Mouse (Mus musculus) MEL (cell line): Measurements from ENCODE around the gene Fcf1. TPM values are rescaled to one million over a fixed set of nuclear protein-coding genes. Genes with fewer than 3 reads are reported as not detected.

ENCODE experiments used
- DNase-seq: peaks from one replicate; pipeline ENCODE4 v3.0.0; 2011; ENCODE audit warnings: low read depth, low spot score
- H3K27ac ChIP-seq: 2 replicates; pipeline ENCODE4 v1.5.1; 2012; ENCODE audit warnings: low read depth, mild to moderate bottlenecking, control low read depth, low read length, moderate library complexity; ENCODE audit not compliant: control insufficient read depth
- H3K27me3 ChIP-seq, 2 experiments: fragments of 150-350 bp in 1 of 2; sonication (generic) in 1 of 2; 2 replicates each; pipeline ENCODE4 v1.6.1; 2012; ENCODE audit warnings: low read length in 2 of 2, mild to moderate bottlenecking in 2 of 2, improper control_type of control experiment in 1 of 2, moderate library complexity in 1 of 2; ENCODE audit not compliant: insufficient read depth in 2 of 2, control insufficient read depth in 1 of 2
- H3K36me3 ChIP-seq, 2 experiments: 2 replicates each; pipeline ENCODE4 v1.6.1; 2012 to 2014; ENCODE audit warnings: low read length in 2 of 2, improper control_type of control experiment in 1 of 2, inconsistent platforms in 1 of 2, mild to moderate bottlenecking in 1 of 2; ENCODE audit not compliant: insufficient read depth in 2 of 2, control insufficient read depth in 1 of 2
- H3K4me1 ChIP-seq, 2 experiments: fragments of 150-350 bp in 1 of 2; sonication (generic) in 1 of 2; 2 replicates each; pipeline ENCODE4 v1.6.1; 2012; ENCODE audit warnings: low read length in 2 of 2, improper control_type of control experiment in 1 of 2, mild to moderate bottlenecking in 1 of 2; ENCODE audit not compliant: insufficient read depth in 2 of 2, control insufficient read depth in 1 of 2
- H3K4me3 ChIP-seq, 2 experiments: fragments of 150-350 bp in 1 of 2; sonication (generic) in 1 of 2; 2 replicates each; pipeline ENCODE4 v1.5.1; 2012; ENCODE audit warnings: low read depth in 2 of 2, low read length in 2 of 2, mild to moderate bottlenecking in 2 of 2, moderate library complexity in 2 of 2, control low read depth in 1 of 2, improper control_type of control experiment in 1 of 2; ENCODE audit not compliant: control insufficient read depth in 1 of 2, insufficient read depth in 1 of 2
- H3K79me2 ChIP-seq: 2 replicates; pipeline ENCODE4 v1.6.1; 2012; ENCODE audit warnings: mild to moderate bottlenecking, low read length, moderate library complexity; ENCODE audit not compliant: control insufficient read depth, poor library complexity, insufficient read depth
- H3K9ac ChIP-seq: 2 replicates; pipeline ENCODE4 v1.6.1; 2012; ENCODE audit warnings: low read depth, mild to moderate bottlenecking, control low read depth, low read length, moderate library complexity; ENCODE audit not compliant: control insufficient read depth, poor library complexity, severe bottlenecking
- H3K9me3 ChIP-seq: fragments of 150-350 bp; sonication (generic); replicated peaks from 2 replicates; pipeline ENCODE4 v1.6.1; 2012; ENCODE audit warnings: mild to moderate bottlenecking, low read length, improper control_type of control experiment, moderate library complexity; ENCODE audit not compliant: insufficient read depth
- CTCF ChIP-seq, 3 experiments: IDR thresholded peaks in 2 of 3; conservative IDR thresholded peaks in 1 of 3; 2 replicates each; pipeline ENCODE4 v1.5.1; 2011 to 2012; ENCODE audit warnings: low read length in 3 of 3, low read depth in 2 of 3, mild to moderate bottlenecking in 2 of 3, improper control_type of control experiment in 1 of 3, inconsistent platforms in 1 of 3, mixed read lengths in 1 of 3, moderate library complexity in 1 of 3; ENCODE audit not compliant: control insufficient read depth in 1 of 3, insufficient read depth in 1 of 3, poor library complexity in 1 of 3, severe bottlenecking in 1 of 3
- KAT2A ChIP-seq: conservative IDR thresholded peaks from 2 replicates; pipeline ENCODE4 v1.6.1; 2012; ENCODE audit warnings: low read depth, low read length, improper control_type of control experiment, inconsistent platforms
- MAX ChIP-seq: IDR thresholded peaks from 2 replicates; pipeline ENCODE4 v1.6.1; 2011; ENCODE audit warnings: low read length, improper control_type of control experiment
- MAZ ChIP-seq: IDR thresholded peaks from 2 replicates; pipeline ENCODE4 v1.6.1; 2012; ENCODE audit warnings: low read depth, mild to moderate bottlenecking, inconsistent platforms, low read length, improper control_type of control experiment
- MYC ChIP-seq: IDR thresholded peaks from 2 replicates; pipeline ENCODE4 v1.6.1; 2011; ENCODE audit warnings: low read depth, mild to moderate bottlenecking, low read length, improper control_type of control experiment, moderate library complexity
- RAD21 ChIP-seq: IDR thresholded peaks from 2 replicates; pipeline ENCODE4 v1.6.1; 2011; ENCODE audit warnings: mild to moderate bottlenecking, low read depth, low read length, improper control_type of control experiment
- SMC3 ChIP-seq: IDR thresholded peaks from 2 replicates; pipeline ENCODE4 v1.6.1; 2011; ENCODE audit warnings: low read depth, low read length, improper control_type of control experiment
- TAL1 ChIP-seq: IDR thresholded peaks from 2 replicates; pipeline ENCODE4 v1.6.1; 2012; ENCODE audit warnings: mild to moderate bottlenecking, inconsistent platforms, low read length, moderate library complexity, mixed read lengths
- UBTF ChIP-seq: IDR thresholded peaks from 2 replicates; pipeline ENCODE4 v1.6.1; 2012; ENCODE audit warnings: low read depth, mild to moderate bottlenecking, inconsistent platforms, low read length, improper control_type of control experiment, moderate library complexity, borderline replicate concordance; ENCODE audit not compliant: insufficient read depth
- ZMIZ1 ChIP-seq: IDR thresholded peaks from 2 replicates; pipeline ENCODE4 v1.6.1; 2012; ENCODE audit warnings: low read depth, mild to moderate bottlenecking, inconsistent platforms, low read length, improper control_type of control experiment, moderate library complexity
- ZNF384 ChIP-seq: IDR thresholded peaks from 2 replicates; pipeline ENCODE4 v1.6.1; 2012; ENCODE audit warnings: low read depth, mild to moderate bottlenecking, inconsistent platforms, low read length, improper control_type of control experiment
- polyA plus RNA-seq, 2 experiments: library from polyadenylated mRNA; stranded (reverse) in 1 of 2; unstranded in 1 of 2; fragments of >175 nt in 1 of 2; fragments of >200 nt in 1 of 2; gene quantifications; 2 replicates each; pipeline versions ENCODE4 v1.2.1 to v1.2.4; 2012; ENCODE audit warnings: low replicate concordance in 2 of 2, low read depth in 1 of 2; ENCODE audit not compliant: insufficient read length in 2 of 2, insufficient read depth in 1 of 2, missing spikeins in 1 of 2
- total RNA-seq: library from RNA; depleted of rRNA; stranded (reverse); fragments of 300-350 nt; gene quantifications from 2 replicates; pipeline ENCODE4 v1.2.3, GENCODE M21; 2012; rRNA removed

The Fcf1 gene
- total and polyA plus RNA-seq, 3 experiments, result 172 to 250 TPM; not detected in 1

GRCm38 (mm10) chr12:85032710-85033109, 62.0 kb downstream of the Fcf1 start:
- DNase-seq, result peak; percentile 70
- no peak overlapping the region for H3K27ac ChIP-seq
- H3K4me1 ChIP-seq, result no peaks in the 10 kb centered on the region
- no peak overlapping the region for H3K4me3 ChIP-seq
- H3K36me3 ChIP-seq, result peaks cover 0 to 16% of the 10 kb centered on the region in 2 experiments; a peak in 2 of 4 replicates
- peak; percentile 43 to 69 (median 52) for TF ChIP-seq CTCF (IDR thresholded peaks at IDR 0.05 in 2 of 3, conservative IDR thresholded peaks at IDR 0.05 in 1 of 3; ENCODE audit: control insufficient read depth in 1 of 3, insufficient read depth in 1 of 3, low read depth in 2 of 3, low read length in 3 of 3, poor library complexity in 1 of 3, severe bottlenecking in 1 of 3)
- TF ChIP-seq ZMIZ1, result no peak
- TF ChIP-seq MYC, result peak; percentile 79; the same call in 1 of the 2 replicates
- TF ChIP-seq SMC3, result peak; percentile 57
- no peak for TF ChIP-seq UBTF
- TF ChIP-seq RAD21, result peak; percentile 65
- TF ChIP-seq TAL1, result no peak
- TF ChIP-seq MAX, result peak; percentile 43; the same call in 1 of the 2 replicates
- TF ChIP-seq ZNF384, result peak; percentile 33; the same call in 1 of the 2 replicates
- no peak for TF ChIP-seq MAZ
- no peak for TF ChIP-seq KAT2A
- TF ChIP-seq, all 39 proteins: peak for 6
- H3K9ac ChIP-seq, result no peak overlapping the region
- no peaks in the 10 kb centered on the region for H3K9me3 ChIP-seq
- H3K79me2 ChIP-seq, result peaks cover under 1% of the 10 kb centered on the region; the same call in 1 of the 2 replicates
- no peaks in the 10 kb centered on the region for H3K27me3 ChIP-seq

Other genes with a start within 250 kb of the Fcf1 start
- gene Npc2, start 197.7 kb upstream of the Fcf1 start, total RNA-seq, result 45.2 and 48.9 TPM in 2 replicates
- gene Npc2, start 197.7 kb upstream of the Fcf1 start, polyA plus RNA-seq, result 10 to 100 TPM in 1 of 2 experiments, not detected in 1; 63.1 TPM
- gene Isca2, start 197.6 kb upstream of the Fcf1 start, total RNA-seq, result 60.4 and 70.6 TPM in 2 replicates
- 10 to 100 TPM in 1 of 2 experiments, not detected in 1; 71.1 TPM for gene Isca2, start 197.6 kb upstream of the Fcf1 start, polyA plus RNA-seq
- gene Ltbp2, start 94.4 kb upstream of the Fcf1 start, total RNA-seq, result 0.08 TPM in 1 of 2 replicates, not detected in the other
- gene Ltbp2, start 94.4 kb upstream of the Fcf1 start, polyA plus RNA-seq, result under 1 TPM in 1 of 2 experiments, not detected in 1; 0.01 TPM
- 37.9 and 45.0 TPM in 2 replicates for gene Arel1, start within 50 bp of the Fcf1 start, total RNA-seq
- gene Arel1, start within 50 bp of the Fcf1 start, polyA plus RNA-seq, result 10 to 100 TPM; 37.2 to 82.5 TPM
- 16.6 and 16.9 TPM in 2 replicates for gene Ylpm1, start 25.4 kb downstream of the Fcf1 start, total RNA-seq
- 10 to 100 TPM; 29.9 to 41.8 TPM for gene Ylpm1, start 25.4 kb downstream of the Fcf1 start, polyA plus RNA-seq
- 1.6 and 3.1 TPM in 2 replicates for gene Prox2, start 139.9 kb downstream of the Fcf1 start, total RNA-seq
- 1 to 10 TPM in 1 of 2 experiments, not detected in 1; 3.6 TPM for gene Prox2, start 139.9 kb downstream of the Fcf1 start, polyA plus RNA-seq
- gene Dlst, start 139.9 kb downstream of the Fcf1 start, total RNA-seq, result 163 and 164 TPM in 2 replicates
- gene Dlst, start 139.9 kb downstream of the Fcf1 start, polyA plus RNA-seq, result 100 to 1,000 TPM; 230 to 376 TPM
- gene Rps6kl1, start 180.4 kb downstream of the Fcf1 start, total RNA-seq, result 3.4 and 5.4 TPM in 2 replicates
- 1 to 10 TPM in 1 of 2 experiments, not detected in 1; 6.2 TPM for gene Rps6kl1, start 180.4 kb downstream of the Fcf1 start, polyA plus RNA-seq
- gene Pgf, start 206.9 kb downstream of the Fcf1 start, total RNA-seq, result not detected in 2 replicates
- gene Pgf, start 206.9 kb downstream of the Fcf1 start, polyA plus RNA-seq, result under 1 TPM in 1 of 2 experiments, not detected in 1; 0.46 TPM
- gene Eif2b2, start 248.6 kb downstream of the Fcf1 start, total RNA-seq, result 137 and 150 TPM in 2 replicates
- gene Eif2b2, start 248.6 kb downstream of the Fcf1 start, polyA plus RNA-seq, result 100 to 1,000 TPM in 1 of 2 experiments, not detected in 1; 193 TPM